9 mouse cellular contexts compared by ENCODE assay signal in the genomic region with DNA sequence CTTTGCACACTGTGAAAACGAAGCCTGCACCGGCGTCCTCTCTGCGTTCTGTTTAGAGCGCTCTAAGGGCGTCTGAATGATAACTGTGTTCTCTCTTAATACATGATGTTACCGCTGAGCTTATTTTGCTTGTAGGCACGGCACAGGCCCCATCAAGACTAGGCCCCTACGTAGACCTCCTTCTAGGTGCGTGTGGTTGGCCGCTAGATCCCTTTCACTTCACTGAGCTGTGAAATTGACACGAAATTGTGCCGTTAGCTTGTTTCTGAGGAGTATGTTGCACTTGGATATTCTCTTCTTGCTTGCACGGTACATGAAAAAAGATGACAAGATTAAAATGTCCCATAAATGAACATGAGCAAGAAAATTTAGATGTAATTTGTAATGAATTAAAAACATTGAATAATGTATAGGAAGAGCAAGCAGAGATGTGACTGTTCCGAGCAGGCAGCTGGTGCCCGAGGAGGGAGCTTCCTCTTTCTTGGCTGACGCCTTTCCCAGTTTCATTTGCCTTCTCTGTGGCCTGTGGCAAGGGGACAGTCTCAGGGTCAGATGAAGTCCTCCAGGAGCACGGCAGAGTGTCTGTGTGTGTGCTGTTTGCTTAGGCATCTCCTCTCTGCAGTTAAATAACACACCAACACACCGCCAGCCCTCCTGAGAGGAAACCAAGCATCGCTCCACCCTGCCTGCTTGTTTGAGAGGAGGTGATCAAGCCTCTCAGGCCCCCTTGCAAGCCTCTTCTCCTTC.
DNase-seq lines count a peak whose midpoint lies in the region; ATAC-seq and TF ChIP-seq lines count a peak whose summit lies in the region.
"Had no signal": no experiment of that assay in that cellular context is flagged by ENCODE, and none has a peak within 500 bp of the region (broad histone marks: within the 10 kb centered on the region; RNA-seq: fewer than 3 reads in every experiment).

No protein-coding gene starts in this region.

- H3K9ac ChIP-seq in lung, postnatal 0 days (replicated peaks; ENCODE audit: low read depth), result no peak overlapping the region
- no peak overlapping the region for H3K9ac ChIP-seq in hindbrain, embryonic 12.5 days
- H3K9ac ChIP-seq in neural tube, embryonic 14.5 days (replicated peaks; ENCODE audit: low read depth, low read length), result 0 out of 2 replicates have a peak overlapping the region, but pooled peaks have one; percentile 12

- no peaks in the 10 kb centered on the region for H3K9me3 ChIP-seq in lung, postnatal 0 days (ENCODE audit: low read length)
- H3K9me3 ChIP-seq in hindbrain, embryonic 12.5 days (replicated peaks), result no peaks in the 10 kb centered on the region
- H3K9me3 ChIP-seq in neural tube, embryonic 14.5 days (ENCODE audit: control insufficient read depth, low read length), result no peaks in the 10 kb centered on the region

- WGBS in lung, postnatal 0 days, result 75% methylated on average over 20 of the region's 20 CpGs
- 51% methylated on average over 20 of the region's 20 CpGs for WGBS in hindbrain, embryonic 12.5 days
- WGBS in neural tube, embryonic 14.5 days, result 47% methylated on average over 20 of the region's 20 CpGs

- H3K27ac ChIP-seq in lung, postnatal 0 days (ENCODE audit: low read length), result no peak overlapping the region
- H3K27ac ChIP-seq in hindbrain, embryonic 12.5 days, result peak overlapping the region; percentile 76
- peak overlapping the region; percentile 71 for H3K27ac ChIP-seq in neural tube, embryonic 14.5 days (ENCODE audit: low read depth, low read length)

- TF ChIP-seq EP300 in lung, postnatal 0 days (IDR thresholded peaks at IDR 0.05), result no peak

- no peak overlapping the region for H3K4me3 ChIP-seq in lung, postnatal 0 days (ENCODE audit: low read depth, low read length)
- H3K4me3 ChIP-seq in hindbrain, embryonic 12.5 days, result no peak overlapping the region
- no peak overlapping the region for H3K4me3 ChIP-seq in neural tube, embryonic 14.5 days (ENCODE audit: low read depth, low read length)

- no peak for TF ChIP-seq CTCF in lung, postnatal 0 days (IDR thresholded peaks at IDR 0.05)

- H3K27me3 ChIP-seq in lung, postnatal 0 days (replicated peaks; ENCODE audit: insufficient read depth, low read length), result no peaks in the 10 kb centered on the region
- peaks cover 8% of the 10 kb centered on the region; the same call in 1 of the 2 replicates for H3K27me3 ChIP-seq in hindbrain, embryonic 12.5 days
- H3K27me3 ChIP-seq in neural tube, embryonic 14.5 days (ENCODE audit: control insufficient read depth, insufficient read depth, low read length), result no peaks in the 10 kb centered on the region

- H3K36me3 ChIP-seq in lung, postnatal 0 days (ENCODE audit: insufficient read depth, low read length), result no peaks in the 10 kb centered on the region
- H3K36me3 ChIP-seq in hindbrain, embryonic 12.5 days, result no peaks in the 10 kb centered on the region
- H3K36me3 ChIP-seq in neural tube, embryonic 14.5 days (ENCODE audit: control insufficient read depth, insufficient read depth, low read length), result no peaks in the 10 kb centered on the region

- no peak overlapping the region for H3K4me2 ChIP-seq in lung, postnatal 0 days (replicated peaks; ENCODE audit: low read depth, low read length)
- no peak overlapping the region for H3K4me2 ChIP-seq in hindbrain, embryonic 12.5 days (replicated peaks)
- H3K4me2 ChIP-seq in neural tube, embryonic 14.5 days (ENCODE audit: low read depth, low read length), result no peak overlapping the region

- peak; percentile 15 for DNase-seq in cerebellum, adult 9-10 months
- peak; percentile 32 for DNase-seq in lung, postnatal 10 days
- DNase-seq in lung, postnatal 0 days (ENCODE audit: low spot score), result no peak
- no peak for DNase-seq in left cerebral cortex, postnatal 14 days (ENCODE audit: low spot score in 2 of 2)
- no peak for DNase-seq in layer of hippocampus, adult 11-12 months (ENCODE audit: low spot score)
- DNase-seq: liver had no signal

- intact Hi-C loops in left cerebral cortex, postnatal 14 days (cut with DNase I), result no loop called here

- ATAC-seq in cerebellum, adult (ENCODE audit: insufficient number of reproducible peaks, low FRiP score, low TSS enrichment), result no peak
- no peak for ATAC-seq in lung, postnatal 0 days
- ATAC-seq in hindbrain, embryonic 12.5 days (ENCODE audit: low FRiP score), result no peak
- no peak for ATAC-seq in neural tube, embryonic 14.5 days (ENCODE audit: low read depth)

- peaks cover 12% of the 10 kb centered on the region for H3K4me1 ChIP-seq in lung, postnatal 0 days (ENCODE audit: insufficient read depth, low read depth, low read length)
- peaks cover 61% of the 10 kb centered on the region for H3K4me1 ChIP-seq in hindbrain, embryonic 12.5 days
- H3K4me1 ChIP-seq in neural tube, embryonic 14.5 days (ENCODE audit: control insufficient read depth, insufficient read depth, low read length), result peaks cover 48% of the 10 kb centered on the region

Comparison
In these comparisons a context has a peak if more than half of its experiments do, and no peak if none do; other contexts are left out.
1. DNase-seq: peak in cerebellum, adult 9-10 months (single experiment) and lung, postnatal 10 days (single experiment); none in lung, postnatal 0 days (single experiment), left cerebral cortex, postnatal 14 days (0 of 2) and layer of hippocampus, adult 11-12 months (single experiment).